Mouse (Mus musculus) c-Kit-positive CD71-negative TER-119-negative erythroid progenitor cells, embryonic 14.5 days (primary cell): ENCODE data around the gene Dido1.

Experiments
- DNase-seq: peaks from one replicate; pipeline ENCODE4 v3.0.0-alpha.2; 2013; ENCODE audit warnings: low read depth

The Dido1 gene

DNA sequence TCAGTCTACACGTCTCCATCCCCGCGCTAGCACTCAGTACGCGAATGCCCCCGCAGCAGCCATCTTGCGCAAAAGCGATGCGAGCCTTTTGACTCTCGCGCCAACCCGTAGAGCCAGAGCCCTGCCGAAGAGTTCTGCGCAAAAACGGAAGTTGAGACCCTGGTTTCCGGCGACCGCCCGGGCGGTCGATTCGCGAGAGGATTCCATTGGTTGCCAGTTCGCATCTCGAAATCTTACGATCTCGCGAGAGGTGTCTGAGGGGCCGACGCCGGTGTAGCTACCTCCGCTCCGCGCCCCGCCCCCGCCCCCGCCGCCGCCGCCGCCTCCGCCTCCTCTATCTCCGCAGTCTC lies at the start of gene Dido1, which contains the start of gene Gid8:
TSS of gene Dido1 (minus strand) at position 77 of the 350 bp plus-strand sequence.
TSS of gene Gid8 (plus strand) at position 195 of the 350 bp plus-strand sequence.
- peak; percentile 90 for DNase-seq

DNA sequence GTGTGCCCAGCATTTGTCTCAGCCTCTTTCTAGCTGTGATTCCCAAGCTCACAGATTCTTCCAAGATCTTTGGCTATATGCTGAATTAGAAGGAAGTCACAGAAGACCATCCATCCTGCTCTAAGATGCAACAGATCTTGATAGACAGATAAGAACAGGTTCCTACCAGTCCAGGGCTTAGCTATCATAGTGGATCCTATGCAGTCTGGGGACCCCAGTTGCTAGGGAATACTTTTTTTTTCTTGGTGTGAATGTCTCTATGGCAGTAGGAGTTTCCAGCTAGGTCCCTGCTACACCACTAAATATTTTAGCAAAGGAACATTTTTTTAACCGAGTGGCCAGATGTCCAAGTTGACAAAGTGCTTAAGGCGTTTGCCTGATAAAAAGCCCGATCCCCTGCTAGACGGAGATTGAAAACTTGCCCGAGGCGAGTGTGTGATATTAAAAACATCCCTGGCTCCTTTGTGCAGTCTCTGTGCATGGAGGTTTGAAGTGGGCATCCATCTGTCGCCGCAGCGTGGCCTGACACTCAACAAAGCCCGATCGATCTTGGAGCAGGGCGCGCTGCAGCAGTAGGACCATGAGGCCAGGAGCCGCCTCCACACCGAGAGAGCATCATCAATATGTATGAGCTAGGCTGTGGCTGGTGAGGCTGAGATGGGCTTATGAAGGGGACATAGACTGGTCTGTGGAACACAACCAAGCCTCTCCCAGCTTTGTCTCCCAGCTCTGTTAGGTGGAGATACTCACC lies 48.9 kb upstream of the Dido1 start:
- no peak for DNase-seq

DNA sequence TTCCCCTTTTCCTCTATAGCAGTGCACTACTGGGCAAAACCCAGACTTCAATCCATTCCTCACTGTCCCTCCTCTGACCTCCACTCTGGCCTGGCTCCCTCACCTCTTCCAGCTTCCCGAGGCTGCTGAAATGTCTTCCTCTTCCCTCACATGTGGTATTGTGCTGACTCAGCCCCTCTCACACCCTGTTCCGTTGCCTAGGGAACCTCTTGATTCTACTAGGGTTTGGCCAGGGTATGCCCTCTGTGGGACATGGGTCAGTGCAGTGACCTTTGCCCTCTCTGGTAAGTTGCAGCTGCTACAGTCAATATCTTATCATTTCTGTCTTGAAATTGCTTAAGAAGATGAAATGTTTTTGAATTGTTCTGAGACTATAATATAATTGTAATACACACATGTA lies 47.0 kb upstream of the Dido1 start:
- no peak for DNase-seq

DNA sequence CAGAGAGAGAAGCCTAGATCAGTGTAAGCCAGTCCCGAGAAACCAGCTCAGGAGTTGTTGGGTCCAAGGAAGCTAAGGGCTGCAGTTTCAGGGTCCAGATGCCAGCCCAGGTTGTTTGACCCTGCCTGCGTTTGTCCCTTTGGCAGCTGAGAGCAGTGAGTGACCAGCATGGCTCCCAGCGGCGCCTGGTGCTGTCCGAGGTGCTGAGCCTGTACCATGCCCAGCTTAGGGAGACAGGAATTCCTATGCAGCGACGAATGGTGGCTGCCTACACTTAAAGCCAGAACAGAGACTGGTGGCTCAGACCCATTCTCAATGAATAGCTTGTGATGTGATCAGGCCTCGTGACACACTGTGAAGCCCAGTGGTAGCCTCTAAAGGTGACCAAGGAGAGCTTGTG lies 46.1 kb upstream of the Dido1 start:
- DNase-seq, result no peak

DNA sequence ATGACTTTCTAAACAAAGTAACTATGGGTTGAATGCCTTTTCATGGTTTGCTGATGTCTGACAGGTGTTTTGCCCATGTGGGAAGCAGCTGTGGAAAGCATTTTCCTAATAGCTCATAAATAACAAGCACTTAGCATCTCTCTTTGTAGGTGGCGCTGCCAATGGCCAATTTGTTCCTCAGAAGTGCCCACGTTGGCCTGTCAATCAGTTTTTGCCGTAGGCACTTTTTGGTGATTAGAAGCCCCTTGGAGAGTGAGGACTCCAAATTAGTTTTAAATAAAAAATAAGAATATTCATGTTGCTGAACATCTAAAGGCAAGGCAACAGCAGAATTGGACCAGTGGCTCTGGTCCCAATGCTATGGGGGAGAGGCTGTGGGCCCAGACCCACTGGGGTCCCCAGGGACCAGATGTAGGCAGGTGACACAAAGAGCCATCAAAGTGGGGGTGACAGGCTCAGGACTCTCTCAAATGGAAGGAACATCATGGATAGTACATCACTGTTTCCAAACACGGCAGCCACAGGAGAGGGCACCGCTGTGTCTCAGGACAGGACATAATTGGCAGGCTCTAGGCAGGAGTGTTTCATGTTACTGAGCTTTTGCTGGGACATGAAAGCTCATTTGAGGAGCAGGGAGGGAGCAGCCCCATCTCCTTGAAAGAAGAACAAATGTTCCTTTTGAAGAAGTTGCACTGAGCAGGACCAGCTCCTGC lies 45.3 kb upstream of the Dido1 start:
- DNase-seq, result no peak

DNA sequence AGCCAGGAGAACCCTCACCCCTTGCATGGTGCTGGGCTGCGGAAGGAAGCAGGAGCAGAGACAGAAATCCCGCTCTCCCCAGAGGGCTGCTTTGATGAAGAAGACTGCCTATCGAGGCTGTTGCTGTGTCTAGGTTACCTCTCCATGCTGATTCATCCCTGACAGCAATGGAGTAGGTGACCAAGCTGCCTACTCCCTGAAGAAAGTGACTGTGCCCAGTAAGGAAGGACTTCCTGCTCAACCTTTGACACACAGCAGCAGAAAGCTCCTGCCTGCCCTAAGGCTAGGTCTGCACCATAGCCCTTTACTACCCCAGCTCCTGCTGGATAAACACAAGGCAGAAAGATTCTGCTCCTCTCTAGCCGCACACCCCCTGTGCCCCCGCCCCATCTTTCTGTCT lies 39.1 kb upstream of the Dido1 start:
- DNase-seq, result no peak

DNA sequence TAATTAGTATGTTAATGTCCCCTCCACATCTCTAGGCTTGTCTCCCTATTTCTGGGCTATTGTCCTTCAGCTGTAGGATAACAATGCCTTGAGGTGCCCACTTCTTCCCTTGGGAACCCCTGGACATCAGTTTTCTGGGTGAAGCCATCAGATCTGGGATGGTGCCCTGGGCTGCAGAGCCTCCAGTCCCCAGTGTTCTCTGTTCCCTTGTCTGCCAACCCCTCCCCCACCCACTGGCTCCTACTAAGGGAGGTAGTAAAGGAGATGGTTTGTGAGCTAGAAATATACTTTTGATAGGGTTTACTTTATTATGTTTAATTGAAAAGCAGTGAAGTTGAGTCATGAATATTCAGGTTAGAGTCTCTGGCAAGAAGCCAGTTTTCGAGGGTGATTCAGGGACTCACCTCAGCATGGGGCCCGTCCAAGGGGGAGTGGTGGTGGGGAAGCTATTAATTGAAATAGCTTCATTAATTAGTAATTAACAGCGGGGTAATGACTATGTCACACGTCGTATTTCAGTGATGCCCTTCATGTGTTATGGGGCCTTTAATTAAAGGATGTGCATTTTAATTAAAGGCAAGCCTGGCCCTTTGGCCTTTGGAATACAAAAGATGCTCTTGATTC lies 36.9 kb upstream of the Dido1 start:
- DNase-seq, result no peak

DNA sequence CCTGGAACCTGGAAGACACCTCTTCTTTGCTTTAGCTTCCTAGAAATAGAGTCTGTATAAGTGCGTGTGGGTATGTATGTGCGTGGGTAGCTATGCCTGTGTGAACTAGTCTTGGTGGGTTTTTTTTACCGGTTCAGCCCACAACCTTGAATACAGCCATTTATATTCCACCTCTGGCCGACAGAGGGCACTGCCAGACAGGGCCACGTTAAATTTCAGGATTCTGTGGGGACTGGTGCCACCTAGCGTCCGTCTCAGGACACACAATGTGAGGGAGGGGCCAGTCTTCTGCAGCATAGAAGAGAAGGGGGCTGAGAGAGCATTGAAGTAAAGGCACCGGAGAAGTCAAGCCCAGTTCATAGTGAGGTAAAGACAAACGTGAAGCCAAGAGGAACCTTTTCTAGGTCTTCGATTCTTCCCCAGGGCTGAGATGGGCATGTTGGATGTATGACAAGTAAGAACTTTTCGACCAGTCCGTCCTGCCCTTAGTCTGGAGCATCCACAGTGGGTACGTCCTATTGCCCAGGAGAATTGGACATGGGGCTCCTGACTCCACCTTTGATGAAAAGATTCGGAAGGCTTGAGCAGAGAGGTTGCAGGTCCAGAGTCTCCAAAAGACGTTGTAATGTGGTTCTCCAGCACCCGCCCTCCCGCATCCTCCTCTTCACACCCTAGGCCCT lies 35.6 kb upstream of the Dido1 start:
- peak; percentile 81 for DNase-seq

DNA sequence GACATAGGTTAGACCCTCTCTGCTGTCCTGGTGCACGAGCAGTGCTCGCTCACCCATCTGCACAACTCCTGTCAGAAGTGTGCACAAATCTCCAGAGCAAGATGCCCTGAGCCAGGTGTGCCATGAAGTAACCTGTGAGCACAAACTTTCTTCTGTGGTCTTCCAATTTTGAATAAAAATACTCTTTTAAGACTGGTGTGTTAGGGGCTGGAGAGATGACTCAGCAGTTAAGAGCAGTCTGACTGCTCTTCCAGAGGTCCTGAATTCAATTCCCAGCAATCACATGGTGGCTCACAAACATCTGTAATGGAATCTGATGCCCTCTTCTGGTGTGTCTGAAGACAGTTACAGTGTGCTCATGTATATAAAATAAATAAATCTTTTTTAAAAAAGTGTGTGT lies 33.5 kb upstream of the Dido1 start:
- DNase-seq, result no peak

DNA sequence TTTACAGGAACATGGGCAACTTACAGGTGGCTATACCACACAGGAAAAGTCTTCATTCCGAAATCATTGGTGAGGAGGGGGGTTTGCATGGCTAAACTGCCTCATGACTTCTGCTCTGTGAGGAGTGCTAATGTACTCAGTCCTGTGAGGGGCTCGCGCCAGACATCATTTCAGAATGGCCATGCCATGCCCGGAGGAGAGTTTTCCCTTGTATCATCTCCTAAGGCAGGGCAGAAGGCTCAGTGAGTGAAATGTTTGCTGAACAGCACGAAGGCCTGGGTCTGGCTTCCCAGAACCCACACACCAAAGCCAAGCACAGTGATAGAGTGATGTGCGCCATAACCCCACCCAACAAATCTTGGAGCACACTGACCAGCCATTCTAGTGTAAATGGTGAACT lies 33.0 kb upstream of the Dido1 start:
- no peak for DNase-seq

DNA sequence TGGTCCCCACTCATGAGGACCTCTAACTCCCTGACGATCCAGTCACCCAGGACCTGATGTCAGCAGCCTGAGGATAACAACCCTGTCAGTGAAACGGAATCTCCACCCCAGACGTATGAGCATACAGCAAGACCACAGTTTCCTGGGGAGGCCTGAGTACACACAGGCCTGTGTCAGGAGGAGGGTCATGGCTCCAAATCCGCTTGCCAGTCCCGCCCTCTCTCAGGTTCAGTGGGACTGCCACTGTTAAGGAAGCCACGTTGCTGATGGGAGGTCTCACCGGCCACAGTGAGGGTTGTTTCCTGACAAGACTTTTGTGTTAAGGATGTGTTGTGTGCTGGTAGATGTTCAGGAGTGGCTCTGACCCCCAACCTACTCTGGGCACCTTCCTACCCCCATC lies 31.6 kb upstream of the Dido1 start:
- no peak for DNase-seq

DNA sequence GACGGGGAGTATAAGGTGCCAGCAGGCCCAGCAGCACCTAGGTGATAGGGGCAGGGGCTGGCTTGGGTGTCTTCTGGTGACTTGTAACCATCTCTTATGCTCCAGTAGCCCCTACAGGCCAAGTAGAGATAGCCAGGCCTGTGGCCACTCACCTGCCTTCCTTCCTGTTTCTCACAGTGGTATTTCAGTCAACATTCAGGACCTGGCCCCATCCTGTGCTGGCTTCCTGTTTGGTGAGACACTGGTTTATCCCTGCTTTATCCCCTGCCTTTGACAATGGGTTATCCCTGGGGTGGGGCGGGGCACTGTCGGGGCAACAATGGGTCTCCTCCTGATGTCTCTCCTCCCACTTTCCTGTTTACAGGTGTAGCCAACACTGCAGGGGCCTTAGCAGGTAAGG lies 30.6 kb upstream of the Dido1 start:
- no peak for DNase-seq

DNA sequence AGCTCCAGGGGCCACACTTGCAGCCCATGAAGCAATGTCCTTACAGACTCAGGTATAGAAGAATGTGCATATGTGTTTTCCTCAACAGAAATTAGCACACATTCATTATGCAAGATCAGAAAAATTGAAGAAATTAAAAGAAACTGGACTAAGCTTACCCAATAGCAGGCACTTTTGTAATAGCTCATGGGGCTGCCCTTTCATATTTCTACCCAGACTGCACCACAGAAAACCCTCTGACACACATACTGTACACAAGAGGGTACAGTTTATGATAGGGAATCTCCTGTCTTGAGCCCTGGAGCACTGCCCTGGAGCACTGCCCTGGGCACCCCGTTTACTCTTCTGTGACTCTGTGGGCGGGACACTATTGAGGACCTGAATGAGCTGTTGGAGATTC lies 28.2 kb upstream of the Dido1 start:
- no peak for DNase-seq

DNA sequence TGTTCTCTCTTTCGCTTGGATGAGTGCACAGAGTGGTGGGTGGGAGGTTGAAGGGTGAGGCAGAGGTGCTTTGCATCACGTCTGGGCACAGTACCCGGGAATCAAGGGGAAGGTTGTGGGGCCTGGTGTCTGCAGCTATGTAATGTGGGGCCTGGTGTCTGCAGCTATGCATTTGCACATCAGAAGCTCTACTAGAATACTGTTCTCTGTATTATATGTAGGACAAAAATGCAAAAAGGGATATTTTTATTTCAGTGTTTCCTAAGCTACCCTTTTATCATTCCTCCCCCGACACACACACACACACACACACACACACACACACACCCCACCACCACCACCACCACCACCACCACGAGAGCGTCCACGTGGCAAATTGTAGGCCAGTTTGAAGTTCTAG lies 25.4 kb upstream of the Dido1 start:
- no peak for DNase-seq

DNA sequence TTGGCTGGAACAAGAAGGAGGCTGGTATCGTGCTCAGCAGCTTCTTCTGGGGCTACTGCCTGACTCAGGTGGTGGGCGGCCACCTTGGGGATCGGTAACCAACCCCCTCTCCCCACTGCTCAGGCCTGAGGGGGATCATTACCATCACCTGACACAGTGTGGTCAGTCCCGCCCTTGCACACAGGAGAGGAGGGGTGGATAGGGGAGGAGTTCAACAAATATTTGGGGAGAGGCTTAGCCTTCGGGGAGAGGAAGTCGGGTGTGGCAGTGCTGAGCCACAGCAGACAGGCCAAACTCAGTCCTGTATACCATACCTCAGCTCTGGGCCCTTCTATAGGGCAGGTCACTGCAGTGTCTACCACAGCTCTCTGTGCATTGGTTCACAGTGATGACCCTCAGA lies 22.2 kb upstream of the Dido1 start:
- DNase-seq, result no peak

DNA sequence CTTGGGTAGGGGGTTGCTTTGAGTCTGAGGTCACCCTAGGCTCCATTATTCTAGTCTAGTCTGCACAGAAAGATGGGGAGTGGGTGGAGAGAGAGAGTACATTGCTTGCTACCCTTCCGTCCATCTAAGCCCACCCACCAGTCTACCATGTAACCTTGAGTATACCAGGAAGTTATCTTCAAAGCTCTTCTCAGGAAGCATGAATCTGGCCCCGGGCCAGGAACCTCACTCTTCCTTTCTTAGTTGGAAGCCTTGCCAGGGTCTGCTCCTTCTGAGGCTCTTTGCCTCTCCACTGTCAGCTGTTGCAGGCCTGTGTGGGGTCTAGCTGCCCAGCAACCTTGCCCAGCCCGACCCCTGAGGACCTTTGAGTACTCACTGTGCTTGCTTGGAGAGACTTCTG lies 21.2 kb upstream of the Dido1 start:
- no peak for DNase-seq

DNA sequence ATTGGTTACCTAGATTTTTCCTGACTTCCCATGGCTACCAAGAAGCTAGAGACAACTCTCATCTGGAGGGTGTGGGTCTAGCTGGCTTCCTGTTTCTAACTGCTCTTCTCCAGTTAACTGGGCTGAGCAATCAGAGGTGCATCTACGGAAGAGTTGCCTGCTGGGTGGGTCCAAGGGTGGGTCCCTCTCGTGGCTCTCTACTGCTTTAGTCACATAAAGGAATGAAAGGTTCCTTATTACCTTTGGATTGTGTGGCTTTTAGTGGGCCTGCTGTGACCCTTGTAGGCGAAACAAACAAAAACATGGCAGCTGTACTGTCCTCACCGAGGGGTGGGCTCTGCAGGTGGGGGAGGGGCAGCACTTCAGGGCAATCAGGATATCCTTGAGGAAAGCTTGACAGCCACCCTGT lies 17.8 kb upstream of the Dido1 start:
- no peak for DNase-seq

DNA sequence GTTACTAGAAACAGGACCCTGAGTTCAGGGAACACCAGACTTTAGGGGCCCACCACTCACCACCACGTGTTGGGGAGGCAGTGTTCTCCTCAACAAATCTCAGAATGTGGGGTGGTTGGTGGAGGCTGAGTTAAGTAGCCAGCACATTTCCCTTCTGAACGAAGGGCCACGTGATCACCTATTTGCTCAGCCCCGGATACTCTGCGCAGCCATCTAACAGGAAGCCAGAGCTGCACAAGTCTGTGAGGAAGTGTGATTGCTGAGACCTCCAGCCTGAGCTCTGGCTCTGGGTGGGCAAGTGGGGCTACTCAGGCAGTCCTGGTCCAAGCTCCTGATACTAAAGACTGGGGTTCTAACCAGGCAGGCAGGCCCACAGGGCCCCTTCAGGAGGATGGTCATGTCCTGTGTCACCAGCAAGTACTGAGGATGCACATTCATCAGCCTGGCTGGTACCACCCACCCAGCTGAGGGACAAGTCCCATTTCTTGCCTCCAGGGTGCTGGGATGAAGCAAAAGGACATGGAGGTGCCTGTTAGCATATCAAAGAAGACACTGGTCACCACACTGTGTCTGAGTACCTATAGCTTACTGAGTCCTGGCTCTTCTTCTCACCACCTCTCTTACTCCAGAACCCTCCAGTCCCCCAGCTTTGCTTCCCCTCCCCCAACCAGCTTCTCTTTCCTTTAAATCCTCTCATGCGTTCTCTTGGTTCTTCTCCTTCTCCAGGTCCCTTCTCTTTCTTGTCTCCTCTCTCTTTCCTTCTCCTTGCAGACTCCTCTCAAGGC lies 17.1 kb upstream of the Dido1 start:
- DNase-seq, result no peak

DNA sequence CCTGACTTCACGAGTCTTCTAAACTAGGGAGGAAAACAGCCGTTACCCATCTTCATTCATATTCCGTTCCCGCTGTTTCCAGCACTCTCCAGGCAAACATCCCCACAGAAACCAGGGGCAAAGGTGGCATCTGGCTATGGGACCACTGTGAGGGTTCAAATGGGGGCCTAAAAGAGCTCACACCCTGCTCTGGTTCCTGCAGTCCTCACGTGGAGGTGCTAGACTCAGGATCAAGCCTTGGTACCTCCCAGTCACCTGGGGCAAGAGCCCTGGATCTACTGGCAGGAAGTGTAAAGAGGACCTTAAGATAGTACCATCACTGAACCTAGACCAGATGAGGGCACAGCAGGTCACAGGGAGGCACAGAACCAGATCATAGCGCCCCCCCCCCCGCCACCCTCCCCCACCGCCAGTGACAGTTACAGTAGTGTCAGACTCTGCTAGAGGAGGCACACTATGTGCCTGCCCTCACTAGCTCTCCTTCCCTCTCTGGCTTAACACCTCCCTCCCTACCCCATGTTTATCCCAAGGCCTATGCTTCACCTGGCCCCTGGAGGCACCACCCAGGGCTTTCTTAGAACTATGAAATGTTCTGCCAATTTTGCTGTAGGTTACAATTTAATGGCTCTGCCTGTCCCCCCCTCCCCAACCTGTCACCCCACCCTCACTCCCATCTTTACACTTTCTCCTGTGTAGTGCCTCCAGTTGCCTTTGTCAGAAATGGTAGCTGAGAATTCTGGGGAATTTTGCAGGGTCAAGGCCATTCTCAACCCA lies 16.2 kb upstream of the Dido1 start:
- DNase-seq, result no peak

DNA sequence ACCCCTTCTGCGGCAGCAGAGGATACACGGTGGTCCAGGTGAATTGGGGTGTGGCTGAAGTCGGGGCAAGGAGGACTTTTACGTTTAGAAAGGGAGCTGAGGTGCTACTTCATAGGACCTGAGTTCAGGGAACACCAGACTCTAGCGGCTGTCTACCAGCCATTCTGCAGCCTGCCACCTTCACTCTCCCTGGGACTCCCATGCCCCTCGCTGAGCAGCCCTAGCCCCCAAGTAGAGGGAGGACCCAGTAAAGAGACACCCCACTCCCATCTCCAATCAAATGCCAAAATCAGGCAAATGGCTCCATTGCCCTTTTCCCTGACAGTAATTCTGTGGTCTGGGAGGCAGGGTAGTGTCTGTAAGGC lies 15.6 kb upstream of the Dido1 start:
- DNase-seq, result no peak
